Mouse (Mus musculus) lung, adult 2 months (tissue): ENCODE data around the gene Erich6b.

Experiments
- CTCF ChIP-seq: fragments of 200-500 bp; IDR thresholded peaks from 2 replicates; pipeline ENCODE4 v1.5.1; 2011; ENCODE audit warnings: mild to moderate bottlenecking, low read length, control low read depth; ENCODE audit not compliant: insufficient read depth
- POLR2A ChIP-seq: fragments of 200-500 bp; IDR thresholded peaks from 2 replicates; pipeline ENCODE4 v1.6.1; 2011; ENCODE audit warnings: low read depth, mild to moderate bottlenecking, control low read depth, low read length, borderline replicate concordance; ENCODE audit errors: extremely low read depth

- TF ChIP-seq POLR2A = no peak
- no peak for TF ChIP-seq CTCF
These were observed 49.1 kb upstream of the Erich6b start, which contains the start of gene Spert for GRCm38 (mm10) chr14:75592978-75593377.
